Mouse (Mus musculus) lung, adult 2 months (tissue): ENCODE measurements around the gene Stkld1. TPM values are rescaled to one million over a fixed set of nuclear protein-coding genes. Genes with fewer than 3 reads are reported as not detected.

ENCODE experiments used
- DNase-seq: peaks from one replicate; pipeline ENCODE4 v3.0.0; 2022
- H3K4me1 ChIP-seq: fragments of 200-500 bp; 2 replicates; pipeline ENCODE4 v1.6.1; 2011; ENCODE audit warnings: low read length; ENCODE audit not compliant: control insufficient read depth, insufficient read depth
- H3K4me3 ChIP-seq: fragments of 200-500 bp; replicated peaks from 2 replicates; pipeline ENCODE3; 2011; ENCODE audit warnings: low read depth, mild to moderate bottlenecking, control low read depth, low read length; ENCODE audit errors: extremely low read depth
- CTCF ChIP-seq: fragments of 200-500 bp; IDR thresholded peaks from 2 replicates; pipeline ENCODE4 v1.5.1; 2011; ENCODE audit warnings: mild to moderate bottlenecking, low read length, control low read depth; ENCODE audit not compliant: insufficient read depth
- POLR2A ChIP-seq: fragments of 200-500 bp; IDR thresholded peaks from 2 replicates; pipeline ENCODE4 v1.6.1; 2011; ENCODE audit warnings: low read depth, mild to moderate bottlenecking, control low read depth, low read length, borderline replicate concordance; ENCODE audit errors: extremely low read depth
- WGBS: fragments of 180-500 bp; shearing (Covaris S2); methylation state at CpG from one replicate; pipeline ENCODE4 v1.1.7; 2018; 5-methylcytosine and 5-hydroxymethylcytosine counted together
- polyA plus RNA-seq: library from polyadenylated mRNA; depleted of rRNA; stranded (reverse); fragments of >200 nt; gene quantifications from 2 replicates; pipeline ENCODE4 v1.2.3, GENCODE M21; 2012

The Stkld1 gene
- polyA plus RNA-seq, 1 experiment = 0.31 TPM

DNA sequence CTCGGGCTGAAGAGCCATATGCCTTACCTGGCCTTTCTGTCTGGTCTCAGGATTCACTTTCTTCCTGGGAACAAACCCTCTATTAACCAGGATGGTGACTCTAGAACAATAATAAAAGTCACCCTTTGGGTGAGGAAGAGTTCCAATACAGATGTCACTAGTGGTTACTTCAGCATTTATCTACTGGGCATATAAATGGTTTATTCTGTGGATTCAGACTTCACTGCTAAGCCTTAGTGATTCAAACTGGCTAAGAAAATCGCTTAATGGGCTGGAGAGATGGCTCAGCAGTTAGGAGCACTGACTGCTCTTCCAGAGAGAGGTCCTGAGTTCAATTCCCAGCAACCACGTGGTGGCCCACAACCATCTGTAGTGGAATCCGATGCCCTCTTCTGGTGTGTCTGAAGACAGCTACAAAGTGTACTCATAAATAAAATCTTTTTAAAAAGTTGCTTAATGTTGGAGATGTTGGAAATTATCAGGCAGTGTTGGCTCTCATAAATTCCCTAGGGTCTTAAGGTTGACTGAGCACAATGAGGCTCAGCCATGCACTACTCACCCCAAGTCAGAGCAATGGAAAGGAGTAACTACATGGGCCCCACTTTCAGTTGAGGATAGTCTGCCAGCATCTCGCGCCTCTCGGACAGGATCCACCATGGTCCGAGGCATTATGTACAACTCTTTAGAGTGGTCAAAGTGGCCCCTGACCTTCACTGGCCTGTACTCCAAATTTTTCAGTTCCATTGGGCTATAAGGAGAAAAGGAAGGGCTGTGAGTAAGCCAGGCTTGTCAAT is 19.5 kb upstream of the Stkld1 start:
- Histone ChIP-seq H3K4me3 (no peak overlapping the region), H3K4me1 (peaks cover 13% of the 10 kb centered on the region)
- DNase-seq = no peak
- TF ChIP-seq CTCF (no peak), POLR2A (no peak)
- WGBS = 61% methylated on average over 8 of the region's 8 CpGs

DNA sequence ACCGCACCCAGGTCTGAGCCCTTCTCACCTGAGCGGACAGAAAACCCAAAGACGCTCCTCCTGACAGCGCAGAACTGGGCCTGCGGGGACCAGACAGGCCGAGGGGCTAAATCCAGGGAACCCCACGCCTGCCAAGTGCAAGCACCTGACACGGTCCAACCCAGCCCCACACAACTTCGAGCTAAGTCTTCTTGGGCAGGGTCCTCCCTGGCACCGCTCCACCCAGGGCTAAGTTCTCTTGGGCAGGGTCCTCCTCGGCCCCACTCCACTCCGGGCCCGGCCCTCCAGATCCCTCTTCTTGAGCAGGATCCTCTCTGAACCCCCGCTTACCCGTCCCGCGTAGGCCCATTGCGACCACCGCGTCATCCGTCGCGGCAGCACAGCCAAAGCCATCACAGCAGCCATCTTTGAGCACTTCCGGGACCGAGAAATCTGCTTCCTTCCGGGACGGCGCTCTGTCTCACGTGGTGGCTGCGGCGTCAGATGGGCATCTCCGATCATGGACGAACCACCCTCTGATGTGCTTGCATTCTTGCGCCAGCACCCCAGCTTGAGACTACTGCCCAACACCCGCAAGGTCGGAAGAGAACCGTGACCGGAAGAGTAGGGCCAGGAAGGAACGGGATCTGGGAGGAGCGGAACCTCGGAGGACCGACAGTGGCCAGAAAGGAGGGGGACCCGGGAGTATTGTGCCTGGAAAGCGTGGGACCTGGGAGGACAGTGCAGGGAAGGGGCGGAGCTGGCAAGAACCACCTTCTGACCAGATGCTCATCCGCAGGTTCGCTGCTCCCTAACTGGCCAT is 17.7 kb upstream of the Stkld1 start, which contains the start of the genes Surf2 and Surf1:
Gene Surf2, plus strand, starts transcription at position 441 of the 802 bp plus-strand sequence.
Gene Surf1, minus strand, starts transcription at position 604 of the 802 bp plus-strand sequence.
- Histone ChIP-seq H3K4me3 (peak within 1 kb of the TSS; percentile 89), H3K4me1 (peaks cover 13% of the 10 kb centered on the region)
- peak; percentile 88; the same call in 1 of the 2 replicates for TF ChIP-seq POLR2A
- TF ChIP-seq CTCF = no peak
- DNase-seq = peak; percentile 77
- under 1% methylated on average over 47 of the region's 47 CpGs for WGBS

DNA sequence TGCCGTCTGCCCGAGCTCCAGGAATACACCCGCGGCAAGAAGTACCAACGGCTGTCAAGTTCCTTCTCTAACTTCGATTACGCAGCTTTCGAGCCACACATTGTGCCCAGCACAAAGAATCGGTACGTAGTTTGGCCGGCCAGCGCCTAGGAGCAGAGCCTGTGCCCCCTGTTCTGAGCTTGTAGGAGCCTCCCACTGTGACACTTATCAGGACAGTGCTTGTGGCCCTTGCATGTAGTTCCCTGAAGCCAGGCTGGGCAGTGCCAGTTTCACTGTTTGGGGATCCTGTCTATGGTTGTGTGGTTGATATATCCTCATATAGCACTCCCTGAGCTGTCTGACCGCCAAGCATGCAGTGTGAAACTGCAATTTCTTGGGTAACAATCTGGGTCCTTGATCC is 17.1 kb upstream of the Stkld1 start:
- Histone ChIP-seq H3K4me1 (peaks cover 8% of the 10 kb centered on the region), H3K4me3 (peak overlapping the region; percentile 89)
- no peak for TF ChIP-seq CTCF
- TF ChIP-seq POLR2A = no peak
- no peak for DNase-seq
- WGBS = 1% methylated on average over 13 of the region's 13 CpGs

DNA sequence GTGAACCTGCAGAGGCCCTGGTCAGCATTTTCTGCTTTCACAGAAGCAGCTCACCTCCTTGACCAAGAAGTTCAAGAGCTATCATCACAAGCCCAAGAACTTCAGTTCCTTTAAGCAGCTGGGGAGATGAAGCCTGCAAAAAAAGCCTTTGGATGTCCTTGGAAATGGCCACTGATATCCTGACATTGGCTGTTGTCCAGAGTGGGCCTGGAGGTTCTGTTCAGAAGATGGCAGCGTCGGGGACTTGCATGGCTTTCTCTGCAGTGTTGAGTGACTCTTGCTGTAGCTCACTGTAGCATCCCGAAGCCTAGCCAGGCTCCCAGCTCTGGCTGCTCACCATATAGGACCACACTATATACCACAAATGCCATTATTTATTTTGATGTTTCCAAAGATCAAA is 14.2 kb upstream of the Stkld1 start:
- WGBS = 81% methylated on average over 3 of the region's 3 CpGs
- DNase-seq = no peak
- Histone ChIP-seq H3K4me1 (peaks cover 7% of the 10 kb centered on the region; the same call in 1 of the 2 replicates), H3K4me3 (no peak overlapping the region)
- no peak for TF ChIP-seq POLR2A
- no peak for TF ChIP-seq CTCF

DNA sequence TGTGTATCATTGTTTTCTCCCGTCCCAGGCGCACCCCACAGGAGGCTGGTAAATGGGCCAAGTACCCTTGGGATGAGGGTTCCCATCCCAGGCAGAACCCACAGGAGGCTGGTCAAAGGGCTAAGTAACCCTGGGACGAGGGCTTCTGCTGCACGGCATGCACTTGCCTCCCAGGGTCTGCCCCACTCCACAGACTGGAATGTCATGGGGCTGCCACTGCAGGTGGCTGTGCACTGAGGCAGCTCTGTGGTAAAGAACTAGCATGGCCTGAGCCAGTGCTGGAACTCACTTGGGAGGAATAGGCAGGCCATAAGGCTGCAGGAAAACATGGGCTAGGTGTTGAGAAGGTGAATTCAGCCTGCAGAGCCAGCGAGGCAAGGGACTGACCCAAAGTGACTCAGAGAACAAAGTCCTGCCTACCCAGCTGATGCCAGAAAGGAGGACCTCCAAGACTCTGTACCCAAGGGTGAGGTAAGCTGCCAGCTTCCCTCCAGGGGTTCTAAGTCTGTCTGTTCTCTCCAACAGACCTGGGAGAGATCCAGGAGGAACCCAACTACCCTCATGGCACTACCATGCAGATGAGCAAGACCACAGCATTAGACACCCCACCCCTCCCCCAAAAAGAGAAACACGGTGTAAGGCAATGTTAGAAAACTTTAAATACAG is 13.5 kb upstream of the Stkld1 start:
- DNase-seq = no peak
- 87% methylated on average over 6 of the region's 6 CpGs for WGBS
- Histone ChIP-seq H3K4me1 (peaks cover 7% of the 10 kb centered on the region; the same call in 1 of the 2 replicates), H3K4me3 (no peak overlapping the region)
- TF ChIP-seq CTCF (no peak), POLR2A (no peak)

DNA sequence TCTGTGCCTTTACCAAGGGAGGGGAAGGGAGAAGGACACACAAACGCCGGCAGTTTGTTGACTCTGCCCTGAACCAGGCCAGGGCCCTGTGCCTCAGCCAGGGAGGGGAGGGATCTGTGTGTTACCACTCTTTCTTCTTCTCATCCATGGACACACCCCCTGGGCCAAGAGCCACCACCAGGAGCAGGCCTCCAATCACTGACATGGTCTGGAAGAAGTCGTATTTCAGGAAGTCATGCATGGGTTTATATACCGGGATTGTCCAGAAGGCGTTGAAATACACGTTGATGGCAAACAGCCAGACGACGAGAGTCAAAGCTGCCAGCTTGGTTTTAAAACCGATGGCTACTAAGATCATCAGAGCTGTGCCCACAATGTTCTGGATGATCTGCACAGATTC is 12.1 kb upstream of the Stkld1 start:
- Histone ChIP-seq H3K4me3 (no peak overlapping the region), H3K4me1 (peaks cover 6% of the 10 kb centered on the region; the same call in 1 of the 2 replicates)
- DNase-seq = no peak
- TF ChIP-seq CTCF (no peak), POLR2A (no peak)
- WGBS = 47% methylated on average over 9 of the region's 9 CpGs

DNA sequence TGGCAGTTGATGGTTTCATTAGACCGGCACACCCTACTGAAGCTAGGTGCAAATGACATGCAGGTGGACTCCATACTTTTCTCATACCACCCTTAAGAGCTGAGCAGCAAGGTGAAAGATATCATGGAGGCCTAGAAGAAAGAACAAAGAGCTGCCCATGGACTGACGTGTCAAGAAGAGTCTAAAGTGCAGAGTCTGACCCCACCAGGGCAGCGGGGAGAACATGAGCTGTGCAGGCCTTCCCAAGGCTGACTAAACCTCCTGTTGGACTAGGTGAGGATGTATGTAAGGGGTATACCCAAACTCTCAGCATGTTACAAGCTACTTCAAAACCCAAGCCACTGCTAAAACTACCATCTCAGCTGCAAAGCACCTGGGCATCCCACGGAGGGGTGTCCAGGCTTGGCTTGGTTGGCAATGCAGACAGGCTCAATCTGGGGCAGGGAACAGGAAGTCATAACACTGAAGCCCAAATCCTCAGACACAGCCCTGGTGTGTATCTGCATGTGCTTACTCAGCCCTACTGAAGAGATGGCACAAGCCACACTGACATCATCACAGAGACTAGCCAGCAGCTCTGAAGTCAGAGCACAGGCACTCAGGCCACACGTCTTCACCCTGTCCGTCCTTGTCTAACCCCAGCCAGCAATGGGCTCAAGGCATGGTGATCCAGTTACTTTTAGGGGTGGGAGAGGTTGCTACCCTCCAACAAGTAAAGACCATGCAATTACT is 5.9 kb upstream of the Stkld1 start:
- Histone ChIP-seq H3K4me1 (peaks cover 10% of the 10 kb centered on the region), H3K4me3 (no peak overlapping the region)
- TF ChIP-seq POLR2A = no peak
- no peak for TF ChIP-seq CTCF
- DNase-seq = no peak
- WGBS = 82% methylated on average over 6 of the region's 6 CpGs

DNA sequence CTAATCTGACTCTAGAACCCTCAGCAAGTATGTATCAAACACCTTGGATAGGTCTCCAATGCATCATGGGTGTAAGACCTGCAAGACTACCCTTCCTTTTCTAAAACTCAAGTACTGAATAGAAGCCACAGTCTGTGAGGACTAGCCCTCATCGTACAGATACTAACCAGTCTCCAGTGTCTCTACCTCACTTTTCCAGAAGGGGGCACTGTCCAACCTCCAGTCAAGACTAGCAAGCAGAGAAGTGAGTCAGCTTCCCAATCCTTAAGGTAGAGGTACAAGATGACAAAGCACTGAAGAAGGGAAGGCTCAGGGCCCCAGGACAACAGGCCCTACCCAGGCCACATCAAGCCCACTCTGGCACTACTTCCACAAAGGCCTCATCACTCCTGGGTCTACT is 3.5 kb upstream of the Stkld1 start:
- H3K4me3 ChIP-seq = no peak overlapping the region
- DNase-seq = peak; percentile 49

More for the DNA sequence above, 3.5 kb upstream of the Stkld1 start:
- TF ChIP-seq POLR2A (no peak), CTCF (peak; percentile 28; the same call in 1 of the 2 replicates)
- peaks cover 10% of the 10 kb centered on the region for H3K4me1 ChIP-seq
- 12% methylated on average over 1 of the region's 1 CpGs for WGBS
